Mouse (Mus musculus) effector memory CD4-positive, alpha-beta T cell, adult 5 months (primary cell): ENCODE results near the gene Tmem255b. TPM values are rescaled to one million over a fixed set of nuclear protein-coding genes. Genes with fewer than 3 reads are reported as not detected.

Experiments used
- polyA plus RNA-seq: library from polyadenylated mRNA; unstranded; fragments of 100-300 nt; shearing (Covaris generic); gene quantifications from one replicate; pipeline ENCODE4 v1.2.1, GENCODE M21; 2017

Gene Tmem255b
- polyA plus RNA-seq = not detected

DNA sequence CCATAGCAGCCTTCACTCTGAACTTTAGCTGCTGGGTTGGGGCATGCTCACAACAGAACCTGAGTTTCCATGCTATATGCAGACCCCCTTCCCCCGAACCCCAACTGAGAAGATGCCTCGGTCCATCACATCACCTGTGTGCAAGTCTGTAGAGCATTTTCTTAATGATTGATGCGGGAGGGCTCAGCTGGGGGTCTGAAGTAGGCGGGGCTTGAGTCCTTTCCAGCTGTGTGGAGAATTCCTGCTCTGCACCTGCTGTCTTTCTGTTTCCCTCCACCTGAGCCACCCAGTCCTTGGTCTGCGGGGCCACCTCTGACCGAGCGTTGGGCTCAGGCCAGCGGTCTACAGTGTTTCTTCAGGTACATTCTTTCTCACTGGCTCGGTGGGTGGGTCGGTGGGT lies at the start of gene Tmem255b:
Gene Tmem255b (plus strand): TSS at position 301 of the 400 bp plus-strand sequence.

GRCm38 (mm10) chr8:13396725-13397124 lies 38.3 kb upstream of the Tmem255b start, which contains the start of gene Atp4b:
TSS of gene Atp4b (minus strand) at chr8:13396825.

GRCm38 (mm10) chr8:13404666-13405131 lies 30.3 kb upstream of the Tmem255b start, which contains the start of gene Grk1:
TSS of gene Grk1 (plus strand) at chr8:13405081.

DNA sequence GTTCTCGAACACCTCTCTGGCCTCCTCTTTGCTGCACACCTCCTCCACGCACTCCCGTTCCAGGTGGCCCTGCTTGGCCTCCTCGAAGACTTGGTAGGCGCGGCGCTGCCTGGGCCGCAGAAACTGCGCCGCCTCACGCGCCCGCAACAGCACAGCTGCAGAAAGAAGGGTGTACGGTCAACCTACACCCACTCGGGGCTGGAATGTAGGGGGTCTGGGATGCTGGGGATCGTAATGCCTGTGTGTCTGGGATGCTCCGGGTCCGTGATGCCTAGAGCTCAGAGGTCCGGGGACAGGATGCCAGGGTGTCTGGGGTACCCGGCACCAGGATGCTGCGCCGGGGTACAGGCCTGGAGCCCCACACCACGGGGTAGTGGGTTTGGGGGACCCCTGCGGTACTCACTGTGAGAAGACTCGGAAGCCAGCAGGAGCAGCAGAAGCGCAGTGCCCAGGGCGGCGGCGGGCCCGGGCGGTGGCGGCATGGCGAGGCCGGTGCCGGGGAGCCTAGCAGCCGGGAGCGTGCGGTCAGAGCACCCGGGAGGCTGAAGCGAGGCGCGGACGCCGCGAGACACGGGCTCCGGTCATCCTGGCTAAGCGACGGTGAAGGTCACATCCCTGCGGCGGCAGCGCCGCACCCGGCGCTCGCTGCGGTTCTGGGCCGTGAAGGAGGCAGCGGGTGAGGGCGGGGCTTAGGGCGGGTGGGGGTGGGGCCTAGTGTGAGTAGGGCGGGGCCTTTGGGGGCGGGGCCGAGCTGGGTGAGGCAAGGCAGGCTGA lies 59.1 kb downstream of the Tmem255b start, which contains the start of gene Gas6:
Gene Gas6 (minus strand): TSS at position 633 of the 774 bp plus-strand sequence.

Other genes with a start within 250 kb of the Tmem255b start
- gene Grtp1, start 234.6 kb upstream of the Tmem255b start, polyA plus RNA-seq = 2.3 TPM
- not detected for gene Adprhl1, start 181.0 kb upstream of the Tmem255b start, polyA plus RNA-seq
- 16.5 TPM for gene Dcun1d2, start 147.1 kb upstream of the Tmem255b start, polyA plus RNA-seq
- 21.1 TPM for gene Tmco3, start 147.0 kb upstream of the Tmem255b start, polyA plus RNA-seq
- 67.8 TPM for gene Tfdp1, start 96.4 kb upstream of the Tmem255b start, polyA plus RNA-seq
- gene Atp4b, start 38.4 kb upstream of the Tmem255b start, polyA plus RNA-seq = not detected
- gene Grk1, start 30.1 kb upstream of the Tmem255b start, polyA plus RNA-seq = not detected
- not detected for gene Gas6, start 59.3 kb downstream of the Tmem255b start, polyA plus RNA-seq
- gene 1700029H14Rik, start 127.3 kb downstream of the Tmem255b start, polyA plus RNA-seq = 0.46 TPM
- gene Rasa3, start 242.4 kb downstream of the Tmem255b start, polyA plus RNA-seq = 237 TPM